Mouse (Mus musculus): Measurements from ENCODE around the gene Hils1.

Hils1 gene

DNA sequence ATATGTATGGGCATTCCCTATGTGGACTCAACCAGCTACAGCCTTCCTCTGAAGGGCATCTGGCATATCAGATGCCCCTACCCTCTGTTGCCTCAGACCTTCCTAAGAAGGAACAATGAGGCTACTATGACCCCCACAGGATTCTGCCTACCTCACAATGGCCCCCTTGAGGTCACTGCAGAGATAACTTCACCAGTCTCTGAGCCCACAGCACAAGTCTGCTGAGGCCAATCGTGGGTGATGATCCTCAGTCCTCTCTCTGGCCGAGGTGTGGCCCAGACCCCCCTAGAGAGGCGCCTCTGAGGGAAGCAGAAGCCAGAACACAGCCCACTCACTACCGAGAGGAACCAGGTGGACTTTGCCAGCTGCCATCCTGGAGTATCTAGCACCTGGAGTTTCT is at the start of gene Hils1:
Gene Hils1 (plus strand): TSS at position 175 of the 400 bp plus-strand sequence.
- ATAC-seq (ENCODE audit: insufficient number of reproducible peaks, low FRiP score, low TSS enrichment): no peak

DNA sequence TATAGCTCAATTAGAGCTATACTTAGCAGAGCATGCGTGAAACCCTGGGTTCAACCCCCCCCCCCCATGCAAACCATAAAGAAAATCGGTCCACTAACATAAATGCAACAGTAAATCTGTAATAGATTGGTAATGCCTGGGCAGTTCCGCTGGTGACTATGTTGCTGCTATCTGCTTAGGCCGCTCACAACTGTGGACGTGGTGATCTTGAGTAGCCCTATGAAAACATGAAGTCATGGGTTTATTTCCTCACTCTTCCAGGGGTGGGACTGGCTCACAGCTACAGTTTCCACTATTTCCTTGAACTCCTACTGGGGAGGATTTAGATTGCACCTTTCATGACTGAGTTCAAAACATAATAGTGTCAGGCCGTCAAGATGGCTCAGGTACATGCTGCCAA is 49.7 kb upstream of the Hils1 start:
- ATAC-seq (ENCODE audit: insufficient number of reproducible peaks, low FRiP score, low TSS enrichment): no peak

DNA sequence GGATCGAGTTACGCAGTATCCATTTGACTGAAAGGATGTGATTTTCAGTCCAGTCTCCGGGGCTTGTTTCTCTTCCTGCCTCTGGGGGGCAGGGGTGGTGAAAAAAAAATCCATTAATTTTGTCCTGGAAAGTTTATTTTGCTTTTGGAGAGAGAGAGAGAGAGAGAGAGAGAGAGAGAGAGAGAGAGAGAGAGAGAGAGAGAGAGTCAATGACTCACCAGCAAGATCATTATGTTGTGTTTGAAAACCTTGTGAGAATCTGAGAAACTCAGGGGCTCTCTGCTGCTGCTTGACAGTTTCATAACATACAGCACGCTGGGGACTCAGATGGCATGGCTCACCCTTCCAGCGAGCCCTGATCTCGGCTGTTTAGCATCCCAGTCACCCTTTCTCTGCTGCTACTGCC is 46.4 kb upstream of the Hils1 start:
- no peak for ATAC-seq (ENCODE audit: insufficient number of reproducible peaks, low FRiP score, low TSS enrichment)

DNA sequence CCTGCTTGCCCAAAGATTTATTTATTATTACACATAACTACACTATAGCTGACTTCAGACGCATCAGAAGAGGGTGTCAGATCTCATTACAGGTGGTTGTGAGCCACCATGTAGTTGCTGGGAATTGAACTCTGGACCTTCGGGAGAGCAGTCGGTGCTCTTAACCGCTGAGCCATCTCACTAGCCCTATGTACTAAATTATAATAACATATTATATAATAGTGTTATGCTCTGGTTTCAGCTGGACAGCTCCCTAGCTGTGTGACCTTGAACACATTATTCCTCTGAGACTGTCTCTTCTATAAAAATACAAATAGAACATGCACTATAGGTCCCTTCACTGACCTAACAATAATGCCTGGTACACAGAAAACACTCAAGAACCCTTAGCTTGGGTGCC is 42.4 kb upstream of the Hils1 start:
- no peak for ATAC-seq (ENCODE audit: insufficient number of reproducible peaks, low FRiP score, low TSS enrichment)

DNA sequence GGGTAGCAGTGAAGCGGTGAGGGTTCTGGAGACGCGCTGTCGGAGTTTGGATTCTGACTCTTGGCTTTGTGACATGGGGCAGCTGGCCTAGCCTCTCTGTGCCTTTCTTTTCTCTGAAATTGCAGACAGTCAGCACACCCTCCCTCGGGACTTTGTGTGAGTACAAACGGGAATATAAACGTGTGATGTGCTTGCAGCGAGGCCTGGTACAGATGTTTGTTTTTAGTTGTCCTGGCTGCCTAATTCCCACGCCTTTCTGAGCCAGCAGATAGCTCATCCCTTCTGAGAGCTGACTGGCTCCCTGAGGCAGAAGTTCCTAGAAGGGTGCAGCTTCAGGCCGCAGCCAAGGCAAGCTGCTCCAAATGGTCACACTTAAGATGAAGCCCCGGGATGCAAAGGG is 41.0 kb upstream of the Hils1 start:
- no peak for ATAC-seq (ENCODE audit: insufficient number of reproducible peaks, low FRiP score, low TSS enrichment)

DNA sequence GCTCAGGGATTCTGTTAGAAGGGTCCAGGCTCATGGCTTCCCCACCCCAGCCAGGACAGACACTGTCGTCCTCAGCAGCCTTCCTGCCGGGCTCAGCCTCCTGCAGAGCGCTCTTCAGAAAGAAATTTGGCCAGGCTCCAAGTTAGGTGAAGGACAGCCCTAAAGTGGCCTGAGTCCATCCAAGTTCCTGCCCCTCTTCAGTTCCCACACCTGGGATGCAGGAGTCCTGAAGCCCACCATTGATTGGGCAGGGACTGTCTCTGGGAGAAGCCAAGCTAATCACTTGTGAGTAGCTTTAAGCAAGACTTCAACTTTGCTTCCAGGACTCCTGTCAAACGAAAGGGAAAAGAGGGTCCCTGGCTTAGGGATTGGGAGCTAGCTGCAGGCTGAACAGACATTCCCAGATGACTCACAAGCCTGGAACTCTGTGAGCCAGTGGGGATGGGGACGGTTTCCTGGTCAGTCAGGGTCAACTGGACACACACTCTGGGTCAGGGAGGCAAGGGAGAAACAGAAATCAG is 39.6 kb upstream of the Hils1 start:
- no peak for ATAC-seq (ENCODE audit: insufficient number of reproducible peaks, low FRiP score, low TSS enrichment)

DNA sequence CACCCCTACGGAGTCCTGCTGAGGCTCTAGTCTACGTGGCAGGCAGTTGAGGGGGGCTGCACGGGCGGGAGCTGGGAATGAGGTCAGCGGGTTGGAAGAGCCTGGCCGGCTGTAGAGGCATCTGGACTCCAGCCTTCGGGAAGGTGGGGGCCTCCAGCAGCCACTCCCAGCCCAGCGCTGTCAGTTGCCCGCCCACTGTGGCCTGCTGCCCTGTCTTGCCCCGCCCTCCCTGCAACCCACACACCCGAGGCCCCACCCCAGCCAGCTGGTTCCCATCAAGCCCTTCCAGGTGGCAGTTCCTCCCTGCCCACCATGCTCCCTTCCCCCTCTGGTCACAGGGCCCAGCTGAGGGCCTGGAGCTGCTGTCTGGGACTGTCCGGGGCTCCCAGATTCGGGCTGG is 38.6 kb upstream of the Hils1 start:
- peak; percentile 26; the same call in 1 of the 2 replicates for ATAC-seq (ENCODE audit: insufficient number of reproducible peaks, low FRiP score, low TSS enrichment)

DNA sequence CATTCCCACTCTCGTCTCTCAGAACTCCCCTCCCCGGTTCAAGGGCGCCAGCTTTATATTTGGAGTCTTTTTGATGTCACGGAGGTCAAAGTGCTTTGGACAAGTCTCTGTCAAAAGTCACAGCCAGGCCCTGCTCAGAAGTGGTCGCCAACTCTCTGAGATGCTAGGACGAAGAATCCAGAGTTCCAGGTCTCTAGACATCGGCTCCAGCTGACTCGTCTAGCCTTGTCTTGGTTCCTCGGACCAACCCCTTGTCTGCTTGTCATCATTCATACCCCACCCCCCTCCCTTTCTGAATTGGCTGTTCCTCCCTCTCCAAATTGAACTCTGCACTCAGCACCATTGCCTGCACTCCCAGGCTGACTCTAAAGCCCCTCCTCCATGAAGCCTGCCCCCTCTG is 37.8 kb upstream of the Hils1 start:
- ATAC-seq (ENCODE audit: insufficient number of reproducible peaks, low FRiP score, low TSS enrichment): no peak

DNA sequence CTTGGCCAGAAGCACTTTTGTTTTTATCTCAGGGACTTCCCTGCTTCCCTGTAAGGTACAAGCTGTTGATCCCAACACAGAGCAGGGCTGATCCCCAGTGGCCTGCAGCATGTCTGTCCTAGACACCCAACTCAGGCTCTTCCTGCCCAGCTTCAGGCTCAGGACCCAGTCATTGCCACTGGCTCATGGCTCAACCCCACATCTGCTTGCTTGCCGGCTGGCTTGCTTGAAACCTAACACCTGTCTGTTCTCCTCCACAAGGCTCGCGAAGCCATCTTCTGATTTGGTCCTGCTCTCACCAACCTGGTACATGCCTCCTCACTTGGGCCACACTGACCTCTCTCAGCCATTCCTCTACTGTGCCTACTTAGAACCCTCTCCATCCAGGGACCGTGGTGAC is 37.2 kb upstream of the Hils1 start:
- no peak for ATAC-seq (ENCODE audit: insufficient number of reproducible peaks, low FRiP score, low TSS enrichment)

DNA sequence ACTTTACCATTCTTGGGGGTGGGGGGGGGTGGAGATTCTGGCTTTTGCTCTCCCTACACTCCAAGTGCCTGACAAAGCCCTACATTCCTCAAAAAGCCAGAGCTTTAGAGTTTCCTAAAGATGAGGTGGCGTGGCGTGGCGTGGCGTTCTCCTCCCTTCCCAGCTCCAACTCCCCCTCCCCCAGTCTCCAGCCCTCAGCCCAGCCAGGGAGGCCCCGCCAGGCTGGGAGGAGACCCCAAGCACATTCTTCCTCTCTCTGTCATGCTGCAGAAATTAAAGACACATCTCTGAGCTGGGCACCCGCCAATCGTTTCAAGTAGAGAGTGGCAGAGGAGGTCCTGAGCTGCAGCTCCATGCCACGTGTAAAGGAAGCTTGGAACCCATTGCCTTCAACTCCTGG is 33.8 kb upstream of the Hils1 start:
- no peak for ATAC-seq (ENCODE audit: insufficient number of reproducible peaks, low FRiP score, low TSS enrichment)

DNA sequence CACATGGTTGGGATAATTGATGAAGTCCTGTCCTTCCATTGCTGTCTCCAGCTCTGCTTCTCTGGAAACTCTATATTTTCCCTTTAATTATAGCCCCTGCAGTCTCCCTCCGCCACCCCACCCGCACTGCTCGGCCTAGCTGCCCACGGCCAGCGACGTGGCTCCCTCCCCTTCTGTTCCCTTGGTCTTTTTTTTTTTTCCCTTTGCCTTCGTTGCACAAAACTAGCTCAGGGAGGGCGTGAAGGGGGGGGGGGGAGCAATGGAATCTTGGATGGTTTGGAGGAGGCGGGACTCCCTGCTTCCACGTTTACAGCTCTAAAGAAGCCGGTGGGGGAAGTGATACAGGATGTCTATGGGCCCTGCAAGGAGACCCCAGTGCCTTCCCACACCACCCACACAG is 32.9 kb upstream of the Hils1 start:
- no peak for ATAC-seq (ENCODE audit: insufficient number of reproducible peaks, low FRiP score, low TSS enrichment)

DNA sequence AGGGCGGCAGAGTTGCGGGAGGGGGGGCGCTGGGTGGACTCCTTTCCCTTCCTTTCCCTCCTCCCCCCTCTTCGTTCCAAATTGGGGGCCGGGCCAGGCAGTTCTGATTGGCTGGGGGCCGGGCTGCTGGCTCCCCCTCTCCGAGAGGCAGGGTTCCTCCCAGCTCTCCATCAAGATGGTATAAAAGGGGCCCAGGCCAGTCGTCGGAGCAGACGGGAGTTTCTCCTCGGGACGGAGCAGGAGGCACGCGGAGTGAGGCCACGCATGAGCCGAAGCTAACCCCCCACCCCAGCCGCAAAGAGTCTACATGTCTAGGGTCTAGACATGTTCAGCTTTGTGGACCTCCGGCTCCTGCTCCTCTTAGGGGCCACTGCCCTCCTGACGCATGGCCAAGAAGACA is 31.3 kb upstream of the Hils1 start, which contains the start of gene Col1a1:
Gene Col1a1 (plus strand): TSS at position 180 of the 400 bp plus-strand sequence.
- ATAC-seq (ENCODE audit: insufficient number of reproducible peaks, low FRiP score, low TSS enrichment): no peak

DNA sequence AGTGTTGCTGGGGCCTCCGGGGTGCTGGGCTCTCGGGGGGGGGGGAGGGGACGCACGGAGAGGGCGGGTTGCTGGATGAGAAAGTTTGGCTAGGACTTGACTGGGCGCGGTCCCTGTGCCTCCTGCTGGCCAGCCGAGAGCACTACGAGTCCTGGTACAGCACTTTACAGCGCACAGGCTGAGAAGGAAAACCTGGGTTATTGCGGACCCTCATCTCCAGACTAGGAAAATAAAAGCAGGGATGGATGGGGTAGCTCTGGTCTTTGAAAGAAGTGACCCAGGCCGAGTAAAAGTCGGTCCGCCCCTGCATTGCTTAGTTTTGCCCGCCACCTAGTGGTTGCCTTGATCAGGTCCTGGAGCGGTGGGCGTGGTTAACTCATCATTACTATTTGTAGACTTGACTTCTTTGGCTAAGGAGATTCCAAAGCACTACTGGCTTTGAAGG is 30.5 kb upstream of the Hils1 start:
- peak; percentile 50; the same call in 1 of the 2 replicates for ATAC-seq (ENCODE audit: insufficient number of reproducible peaks, low FRiP score, low TSS enrichment)

DNA sequence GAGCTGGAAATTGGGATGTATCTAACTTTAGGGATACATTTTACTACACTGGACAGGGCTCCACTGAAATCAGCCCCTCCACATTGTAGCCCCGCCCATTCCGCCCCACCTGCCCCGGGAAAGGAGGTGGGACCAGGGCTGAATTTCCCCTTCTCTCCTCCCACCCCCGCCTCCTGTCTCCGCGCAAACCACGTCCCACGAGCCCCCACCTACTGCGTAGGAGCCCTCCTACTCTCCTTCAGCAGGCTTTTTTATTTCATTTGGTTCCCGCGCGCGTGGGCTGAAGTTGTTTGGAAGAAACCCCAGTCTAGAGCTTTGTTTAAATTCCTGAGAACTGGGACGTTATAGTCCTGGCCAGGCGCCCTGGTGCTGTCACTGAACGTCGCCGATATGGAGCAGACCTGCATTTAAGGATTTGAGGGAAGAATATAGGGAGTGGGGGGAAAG is 30.0 kb upstream of the Hils1 start:
- ATAC-seq (ENCODE audit: insufficient number of reproducible peaks, low FRiP score, low TSS enrichment): no peak

DNA sequence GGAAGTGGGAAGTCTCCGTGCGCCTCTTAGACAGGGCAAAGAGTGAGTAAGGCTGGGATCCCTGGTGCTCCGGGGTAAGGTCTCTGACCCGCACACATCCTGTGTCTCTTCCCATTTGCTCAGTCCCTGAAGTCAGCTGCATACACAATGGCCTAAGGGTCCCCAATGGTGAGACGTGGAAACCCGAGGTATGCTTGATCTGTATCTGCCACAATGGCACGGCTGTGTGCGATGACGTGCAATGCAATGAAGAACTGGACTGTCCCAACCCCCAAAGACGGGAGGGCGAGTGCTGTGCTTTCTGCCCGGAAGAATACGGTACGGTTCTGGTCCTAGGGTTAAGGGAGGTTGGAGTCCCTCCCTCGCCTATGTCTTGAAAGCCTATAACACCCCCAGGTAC is 29.6 kb upstream of the Hils1 start:
- ATAC-seq (ENCODE audit: insufficient number of reproducible peaks, low FRiP score, low TSS enrichment): no peak

DNA sequence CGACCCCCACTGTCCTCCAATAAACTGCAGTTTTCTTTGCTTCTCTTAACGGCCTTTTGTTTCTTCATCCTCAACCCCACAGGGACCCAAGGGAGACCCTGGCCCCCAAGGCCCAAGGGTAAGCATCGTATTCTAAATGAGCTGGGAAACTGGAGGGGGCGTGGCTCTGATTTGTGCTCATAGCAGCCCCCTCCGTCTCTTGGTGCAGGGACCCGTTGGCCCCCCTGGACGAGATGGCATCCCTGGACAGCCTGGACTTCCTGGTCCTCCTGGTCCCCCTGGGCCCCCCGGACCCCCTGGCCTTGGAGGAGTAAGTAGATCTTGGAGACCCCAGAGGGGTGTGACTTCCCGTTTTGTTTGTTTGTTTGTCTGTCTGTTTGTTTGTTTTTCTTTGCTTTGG is 29.1 kb upstream of the Hils1 start:
- no peak for ATAC-seq (ENCODE audit: insufficient number of reproducible peaks, low FRiP score, low TSS enrichment)

DNA sequence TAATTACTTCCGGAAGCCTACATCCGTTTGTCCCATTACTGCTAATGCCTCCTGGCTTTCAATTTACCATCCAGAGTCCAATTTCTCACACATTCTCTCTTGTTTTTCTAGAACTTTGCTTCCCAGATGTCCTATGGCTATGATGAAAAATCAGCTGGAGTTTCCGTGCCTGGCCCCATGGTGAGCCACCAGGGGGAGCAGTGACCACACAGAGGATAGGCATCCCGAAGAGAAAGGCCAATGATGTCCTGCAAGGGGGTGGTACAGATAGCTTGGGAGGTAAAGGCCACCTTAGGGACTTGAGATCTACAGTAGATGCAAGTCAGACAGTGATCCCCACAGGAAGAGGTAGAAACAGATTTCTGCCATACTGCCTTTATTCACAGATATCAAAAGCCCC is 28.1 kb upstream of the Hils1 start:
- no peak for ATAC-seq (ENCODE audit: insufficient number of reproducible peaks, low FRiP score, low TSS enrichment)

DNA sequence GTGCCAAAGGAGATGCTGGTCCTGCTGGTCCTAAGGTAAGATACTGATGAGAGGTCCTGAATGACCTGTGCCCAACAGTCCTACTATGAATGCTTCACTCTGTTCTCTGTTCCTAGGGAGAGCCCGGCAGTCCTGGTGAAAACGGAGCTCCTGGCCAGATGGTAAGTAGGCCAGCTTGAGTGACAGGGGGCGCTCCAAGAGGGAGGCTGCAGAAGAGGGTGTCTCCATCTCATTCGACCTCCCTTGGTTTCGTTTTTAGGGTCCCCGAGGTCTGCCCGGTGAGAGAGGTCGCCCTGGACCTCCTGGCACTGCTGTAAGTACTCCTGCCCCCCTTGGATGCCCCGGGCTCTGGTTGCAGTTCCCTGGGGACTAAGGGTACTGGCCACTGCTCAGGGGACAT is 26.3 kb upstream of the Hils1 start:
- no peak for ATAC-seq (ENCODE audit: insufficient number of reproducible peaks, low FRiP score, low TSS enrichment)

DNA sequence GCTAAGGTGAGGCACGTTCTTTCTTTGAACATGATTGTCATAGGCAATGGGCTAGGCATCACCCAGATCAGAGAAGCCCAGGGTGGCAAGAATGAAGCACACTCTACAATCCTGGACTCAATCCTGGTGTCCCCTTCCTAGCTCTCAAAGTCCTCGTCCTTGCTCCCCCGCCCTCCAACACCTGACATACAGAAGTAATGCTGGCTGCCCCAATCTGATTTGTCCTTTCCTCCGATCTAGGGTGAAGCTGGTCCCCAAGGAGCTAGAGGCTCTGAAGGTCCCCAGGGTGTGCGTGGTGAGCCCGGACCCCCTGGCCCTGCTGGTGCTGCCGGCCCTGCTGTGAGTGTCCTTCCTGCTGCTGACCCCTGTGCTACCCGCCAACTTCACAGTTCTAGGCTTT is 25.6 kb upstream of the Hils1 start:
- no peak for ATAC-seq (ENCODE audit: insufficient number of reproducible peaks, low FRiP score, low TSS enrichment)

DNA sequence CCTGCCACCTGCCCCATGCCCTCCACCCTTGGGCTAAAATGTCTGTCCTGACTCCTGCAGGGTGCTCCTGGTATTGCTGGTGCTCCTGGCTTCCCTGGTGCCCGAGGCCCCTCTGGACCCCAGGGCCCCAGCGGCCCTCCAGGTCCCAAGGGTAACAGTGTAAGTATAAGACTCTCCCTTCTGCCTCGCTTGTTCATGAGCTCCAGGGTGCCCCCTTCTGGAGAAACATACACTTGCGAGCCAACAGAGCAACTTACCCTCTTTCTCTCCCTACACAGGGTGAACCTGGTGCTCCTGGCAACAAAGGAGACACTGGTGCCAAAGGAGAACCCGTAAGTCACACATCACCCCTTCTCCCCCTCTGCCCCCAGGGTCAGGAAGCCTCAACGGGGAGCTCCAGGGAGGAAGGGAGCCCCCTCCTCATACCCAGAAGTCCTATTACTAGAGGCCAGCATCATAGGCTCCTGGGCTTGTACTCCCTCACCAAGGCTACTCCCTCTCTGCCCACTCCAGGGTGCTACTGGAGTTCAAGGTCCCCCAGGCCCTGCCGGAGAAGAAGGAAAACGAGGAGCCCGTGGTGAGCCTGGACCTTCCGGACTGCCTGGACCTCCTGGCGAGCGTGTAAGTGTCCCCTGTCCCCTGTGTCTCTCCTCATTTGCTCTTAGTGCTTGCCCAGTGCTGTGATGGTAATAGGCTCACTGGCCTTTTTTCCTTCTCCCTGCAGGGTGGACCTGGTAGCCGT is 24.9 kb upstream of the Hils1 start:
- ATAC-seq (ENCODE audit: insufficient number of reproducible peaks, low FRiP score, low TSS enrichment): no peak

DNA sequence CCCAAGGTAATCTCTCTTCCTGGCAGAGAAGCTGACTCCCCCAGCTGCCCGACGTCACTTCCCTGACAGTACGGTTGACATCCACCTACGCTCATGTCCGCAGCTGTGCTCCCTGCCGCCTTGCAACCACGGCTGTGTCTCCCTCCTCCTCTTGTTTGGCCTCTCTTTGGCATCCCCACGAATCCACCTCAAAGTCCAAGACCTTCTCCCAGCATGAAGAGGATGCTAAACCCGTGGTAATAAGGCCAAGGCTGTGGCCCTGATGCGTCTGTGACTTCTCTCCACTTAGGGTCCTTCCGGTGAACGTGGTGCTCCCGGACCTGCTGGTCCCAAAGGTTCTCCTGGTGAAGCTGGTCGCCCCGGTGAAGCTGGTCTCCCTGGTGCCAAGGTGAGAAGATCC is 24.3 kb upstream of the Hils1 start:
- no peak for ATAC-seq (ENCODE audit: insufficient number of reproducible peaks, low FRiP score, low TSS enrichment)

DNA sequence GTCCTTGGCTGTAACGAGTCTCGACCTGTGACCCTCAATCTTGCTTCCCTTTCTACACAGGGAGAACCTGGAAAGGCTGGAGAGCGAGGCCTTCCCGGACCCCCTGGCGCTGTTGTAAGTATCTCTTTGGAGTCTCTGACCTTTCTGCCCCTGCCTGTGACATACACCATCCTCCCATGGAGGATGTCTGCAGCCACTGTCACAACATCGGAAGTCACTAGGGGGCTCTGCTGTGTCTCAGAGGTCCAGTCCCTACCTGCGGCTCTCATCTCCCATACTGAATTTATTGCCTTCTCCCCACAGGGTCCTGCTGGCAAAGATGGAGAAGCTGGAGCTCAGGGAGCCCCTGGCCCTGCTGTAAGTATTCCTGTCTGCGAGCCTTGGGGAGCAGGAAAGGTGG is 23.1 kb upstream of the Hils1 start:
- ATAC-seq (ENCODE audit: insufficient number of reproducible peaks, low FRiP score, low TSS enrichment): no peak

Data from cerebellum, adult (tissue).